Mouse (Mus musculus): ENCODE data around the gene Ggps1.
"Not testable (repeated sequence)": the region's sequence is repeated elsewhere in the genome, so short reads cannot be mapped to it uniquely, and the experiment has no call there.

Ggps1 gene

DNA sequence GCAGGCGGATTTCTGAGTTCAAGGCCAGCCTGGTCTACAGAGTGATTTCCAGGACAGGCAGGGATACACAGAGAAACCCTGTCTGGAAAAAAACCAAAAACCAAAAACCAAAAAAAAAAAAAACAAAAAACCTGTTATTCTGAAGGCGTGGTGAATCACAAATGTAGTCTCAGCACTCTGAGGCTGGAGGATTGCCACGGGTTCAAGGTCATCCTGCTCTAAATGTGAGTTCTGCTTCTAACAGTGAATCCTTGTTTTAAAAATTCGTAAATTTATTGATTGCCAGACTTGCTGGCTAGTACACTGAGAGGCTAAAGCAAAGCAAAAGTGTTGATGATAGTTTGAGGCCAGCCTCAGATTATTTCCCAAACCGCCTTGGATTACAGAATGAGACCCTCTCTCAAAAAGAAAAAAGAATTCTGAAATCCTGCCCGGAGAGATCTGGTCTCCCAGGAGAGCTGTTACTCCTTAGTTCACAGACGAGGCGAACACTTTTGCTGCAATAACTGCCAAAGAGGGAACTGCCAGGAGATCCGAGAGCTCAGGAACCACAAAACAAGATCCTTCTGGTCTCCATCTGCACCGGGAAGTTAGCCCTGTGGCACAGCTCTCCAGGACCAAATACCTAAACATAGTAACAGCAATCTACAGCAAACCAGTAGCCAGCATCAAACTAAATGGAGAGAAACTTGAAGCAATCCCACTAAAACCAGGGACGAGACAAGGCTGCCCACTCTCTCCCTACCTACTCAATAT lies 27.2 kb downstream of the Ggps1 start:
- no peak for DNase-seq (ENCODE audit: low spot score)

DNA sequence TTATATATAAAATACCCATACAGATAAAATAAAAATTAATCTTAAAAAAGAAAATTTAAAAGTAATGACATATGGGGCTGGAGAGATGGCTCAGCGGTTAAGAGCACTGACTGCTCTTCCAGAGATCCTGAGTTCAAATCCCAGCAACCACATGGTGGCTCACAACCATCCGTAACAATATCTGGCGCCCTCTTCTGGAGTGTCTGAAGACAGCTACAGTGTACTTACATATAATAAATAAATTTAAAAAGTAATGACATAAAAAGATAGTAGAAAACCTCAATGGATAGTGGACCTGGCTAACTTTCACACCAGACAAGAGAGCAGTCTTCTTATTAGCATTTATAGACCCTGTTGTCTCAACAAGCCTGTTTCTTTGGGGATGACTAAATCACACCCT lies 27.9 kb downstream of the Ggps1 start:
- DNase-seq (ENCODE audit: low spot score): not testable (repeated sequence)

DNA sequence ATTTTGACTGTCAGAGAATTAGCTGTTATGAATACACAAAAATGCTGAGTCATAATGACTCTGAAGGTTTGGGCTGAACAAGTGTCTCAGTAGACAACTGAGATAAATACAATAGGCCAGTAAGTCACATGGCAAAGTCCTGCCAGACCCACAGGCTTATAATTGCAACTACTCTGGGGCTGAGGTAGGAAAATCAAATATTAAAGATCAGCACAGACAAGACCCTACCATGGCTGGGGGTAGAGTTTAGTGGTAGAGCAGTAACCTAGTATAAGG lies 29.3 kb downstream of the Ggps1 start:
- no peak for DNase-seq (ENCODE audit: low spot score)

GRCm38 (mm10) chr13:14033309-14034072 lies 29.8 kb downstream of the Ggps1 start:
- DNase-seq (ENCODE audit: low spot score): no peak

DNA sequence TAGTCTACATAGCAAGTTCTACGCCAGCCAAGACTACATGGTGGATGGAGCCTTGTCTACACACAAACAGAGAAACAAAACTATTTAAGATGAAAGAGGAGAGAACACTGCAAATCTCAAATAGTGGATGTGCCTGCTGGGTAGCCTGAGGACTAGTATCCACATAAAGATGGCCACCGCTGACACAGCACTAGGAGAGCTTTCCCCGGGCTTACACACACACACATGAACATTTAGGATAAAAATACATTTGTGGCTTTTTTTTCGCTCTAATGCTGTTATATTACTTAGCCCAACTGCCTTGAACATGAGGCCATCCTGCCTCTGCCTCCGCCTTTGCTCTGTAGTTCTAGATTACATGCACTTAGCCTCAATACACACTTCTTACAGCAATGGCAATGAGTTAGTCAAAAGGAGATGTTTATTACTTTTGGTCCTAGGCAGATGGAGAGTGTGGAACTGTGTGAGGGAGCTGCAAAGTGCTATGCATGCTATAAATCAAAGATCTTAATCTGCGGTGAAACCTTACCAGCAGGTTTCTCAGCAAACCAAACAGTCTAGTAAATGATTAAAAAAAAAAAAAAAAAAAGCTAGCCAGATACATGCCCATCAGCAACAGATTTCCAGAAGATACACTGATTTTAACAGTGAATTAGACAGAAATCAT lies 37.0 kb downstream of the Ggps1 start:
- no peak for DNase-seq (ENCODE audit: low spot score)

GRCm38 (mm10) chr13:14025554-14025953 lies 37.7 kb downstream of the Ggps1 start:
- no peak for DNase-seq (ENCODE audit: low spot score)

GRCm38 (mm10) chr13:14021417-14021816 lies 41.9 kb downstream of the Ggps1 start:
- DNase-seq (ENCODE audit: low spot score): not testable (repeated sequence)

DNA sequence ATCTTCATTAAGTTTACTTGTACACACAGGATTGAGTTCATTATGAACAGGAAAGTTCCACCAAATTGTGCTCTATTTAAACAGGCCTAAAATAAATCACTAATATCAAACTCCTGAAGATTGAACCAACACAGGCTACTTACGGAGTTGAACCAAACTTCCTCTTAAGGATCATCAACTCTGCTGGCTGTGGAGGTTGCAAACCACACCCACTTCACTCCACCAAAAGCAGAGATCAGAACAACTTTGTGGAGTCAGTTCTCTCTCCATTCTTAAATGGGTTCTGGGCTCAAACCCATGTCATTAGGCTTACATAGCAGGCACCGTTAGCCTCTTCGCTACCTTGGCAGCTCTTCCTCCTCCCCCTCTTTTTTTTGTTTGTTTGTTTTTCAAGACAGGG lies 44.4 kb downstream of the Ggps1 start:
- DNase-seq (ENCODE audit: low spot score): no peak

- no peak for DNase-seq (ENCODE audit: low spot score)
These were observed 45.0 kb downstream of the Ggps1 start for GRCm38 (mm10) chr13:14018283-14018682.

DNA sequence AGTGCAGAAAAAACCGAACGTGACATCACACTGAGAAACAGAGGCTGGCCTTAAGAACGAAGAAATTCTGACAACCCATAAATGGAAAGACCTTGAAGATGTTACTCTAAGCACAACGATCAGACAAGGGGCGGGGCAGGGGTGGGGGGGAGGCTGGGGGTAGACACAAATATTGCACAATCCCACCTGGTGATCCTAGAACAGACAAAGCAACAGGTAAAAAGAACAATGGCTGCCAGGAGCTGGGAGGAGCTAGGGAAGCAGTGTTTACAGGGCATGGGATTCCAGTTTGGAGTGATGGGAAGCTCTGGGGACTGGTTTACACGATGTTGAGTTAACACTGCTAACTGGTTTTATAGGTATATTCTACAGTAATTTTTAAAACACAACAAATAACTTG lies 47.7 kb downstream of the Ggps1 start:
- DNase-seq (ENCODE audit: low spot score): no peak

DNA sequence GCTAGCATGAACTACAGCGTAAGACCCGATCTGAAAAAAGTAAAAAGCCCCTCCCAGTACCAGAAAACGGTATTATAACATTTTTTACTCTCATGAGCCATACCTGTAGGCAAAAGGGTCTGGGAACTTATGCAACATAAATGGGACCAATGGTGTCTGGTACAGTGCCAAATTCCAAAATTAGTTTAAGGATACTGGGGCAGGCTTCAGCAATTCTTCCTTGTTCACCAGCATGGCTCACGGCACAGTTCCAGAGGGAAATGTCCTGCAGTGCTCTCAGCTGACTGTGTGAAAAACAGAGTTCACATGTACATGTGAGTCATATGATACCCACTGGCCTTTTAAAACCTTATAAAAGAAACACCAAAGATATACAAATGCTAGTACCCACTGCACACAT lies 48.7 kb downstream of the Ggps1 start:
- DNase-seq (ENCODE audit: low spot score): no peak

GRCm38 (mm10) chr13:14014001-14014400 lies 49.3 kb downstream of the Ggps1 start:
- DNase-seq (ENCODE audit: low spot score): no peak

DNA sequence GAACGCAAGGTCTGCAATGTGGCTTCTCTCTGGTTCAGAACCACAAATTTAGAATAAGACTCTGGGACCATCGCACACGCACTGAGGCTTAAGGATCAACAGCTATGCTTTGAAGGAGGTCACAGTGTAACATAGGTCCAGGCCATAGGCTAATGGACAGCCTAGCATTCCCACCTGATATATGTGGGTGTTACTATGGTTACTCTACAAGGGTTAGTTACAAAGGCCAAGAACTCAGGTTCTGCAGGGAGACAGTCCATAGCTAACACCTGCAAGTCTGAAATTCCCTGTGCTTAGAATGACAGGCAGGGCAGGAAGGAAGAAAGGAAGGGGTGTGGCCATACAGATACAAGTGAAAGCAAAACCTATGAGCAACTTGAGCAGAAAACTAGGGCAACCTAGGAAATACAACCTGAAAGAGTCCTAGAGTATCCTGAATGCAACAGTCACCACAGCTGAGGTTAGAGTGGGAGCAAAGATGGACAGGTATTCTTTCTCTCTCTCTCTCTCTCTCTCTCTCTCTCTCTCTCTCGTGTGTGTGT lies 51.8 kb downstream of the Ggps1 start:
- DNase-seq (ENCODE audit: low spot score): no peak

- DNase-seq (ENCODE audit: low spot score): no peak
These were observed 57.2 kb downstream of the Ggps1 start for GRCm38 (mm10) chr13:14006056-14006455.

- peak; percentile 5 for DNase-seq (ENCODE audit: low spot score)
These were observed 58.3 kb downstream of the Ggps1 start for GRCm38 (mm10) chr13:14004999-14005398.

GRCm38 (mm10) chr13:14004086-14004485 lies 59.2 kb downstream of the Ggps1 start:
- no peak for DNase-seq (ENCODE audit: low spot score)

GRCm38 (mm10) chr13:14002706-14003105 lies 60.6 kb downstream of the Ggps1 start:
- no peak for DNase-seq (ENCODE audit: low spot score)
